Mouse (Mus musculus) ES-Bruce4 (cell line): ENCODE measurements around the gene Macrod2.

Experiments
- CTCF ChIP-seq: IDR thresholded peaks from one replicate; pipeline ENCODE4 v1.8.1; 2011; ENCODE audit warnings: low read depth, low read length
- POLR2A ChIP-seq: IDR thresholded peaks from one replicate; pipeline ENCODE4 v1.8.1; 2011; ENCODE audit warnings: low read length; ENCODE audit not compliant: insufficient read depth

DNA sequence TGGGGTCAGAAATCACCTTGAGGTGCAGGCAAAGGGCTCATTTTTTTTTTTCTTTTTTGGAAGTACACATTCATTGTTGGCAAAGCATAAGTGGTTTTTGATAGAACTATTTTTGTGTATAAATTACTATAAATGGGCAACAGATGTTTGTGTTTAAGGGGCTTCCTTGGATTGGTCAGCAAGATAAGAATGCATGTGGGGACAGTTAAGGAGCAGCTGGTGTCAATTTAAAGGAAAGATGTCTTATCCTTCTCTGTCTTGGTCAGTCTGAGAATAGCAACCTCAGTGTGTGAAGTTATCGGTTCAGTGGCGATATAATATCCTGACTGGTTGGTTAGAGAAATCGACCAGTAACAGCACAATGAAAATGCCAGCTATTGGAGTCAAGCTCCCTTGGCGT lies 877.9 kb downstream of the Macrod2 start:
- TF ChIP-seq CTCF (no peak), POLR2A (no peak)
